Mouse (Mus musculus): ENCODE data around the gene Ifnar1. TPM values are rescaled to one million over a fixed set of nuclear protein-coding genes. Genes with fewer than 3 reads are reported as not detected.
A peak's percentile ranks its signal among the peaks of the same experiment; 100 is the strongest.

The Ifnar1 gene
- total RNA-seq, 2 experiments from 2014 or later = 54.3 to 54.5 TPM

GRCm38 (mm10) chr16:91533097-91534001 is 48.3 kb downstream of the Ifnar1 start:
- DNase-seq (ENCODE audit: low spot score in 2 of 2) = no peak
- intact Hi-C loops (cut with DNase I) = no loop called here

DNA sequence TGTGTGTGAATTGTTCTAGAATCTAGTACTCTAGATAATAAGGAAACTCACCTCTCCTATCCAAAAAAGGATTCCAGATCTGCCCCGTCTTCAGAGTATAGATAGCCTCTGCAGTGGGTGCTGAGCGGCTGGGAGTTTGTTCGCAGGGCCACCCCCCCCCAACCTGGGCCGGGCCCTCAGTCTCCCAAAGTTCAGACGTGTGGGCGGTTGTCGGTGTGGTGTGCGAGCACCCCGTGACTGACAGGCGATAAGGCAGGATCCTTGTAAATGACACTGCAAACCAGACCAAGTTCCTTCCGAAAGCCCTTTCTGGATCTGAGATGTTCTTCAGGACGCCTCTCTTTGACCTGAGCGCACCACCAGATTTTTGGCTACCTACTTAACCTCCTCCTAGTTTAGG is 49.4 kb downstream of the Ifnar1 start:
- no peak for DNase-seq (ENCODE audit: low spot score in 2 of 2)
- intact Hi-C loops (cut with DNase I) = no loop called here

GRCm38 (mm10) chr16:91534888-91535287 is 49.9 kb downstream of the Ifnar1 start:
- no peak for DNase-seq (ENCODE audit: low spot score in 2 of 2)
- intact Hi-C loops (cut with DNase I) = no loop called here

GRCm38 (mm10) chr16:91536372-91536771 is 51.3 kb downstream of the Ifnar1 start:
- no peak for DNase-seq (ENCODE audit: low spot score in 2 of 2)
- intact Hi-C loops (cut with DNase I) = no loop called here

DNA sequence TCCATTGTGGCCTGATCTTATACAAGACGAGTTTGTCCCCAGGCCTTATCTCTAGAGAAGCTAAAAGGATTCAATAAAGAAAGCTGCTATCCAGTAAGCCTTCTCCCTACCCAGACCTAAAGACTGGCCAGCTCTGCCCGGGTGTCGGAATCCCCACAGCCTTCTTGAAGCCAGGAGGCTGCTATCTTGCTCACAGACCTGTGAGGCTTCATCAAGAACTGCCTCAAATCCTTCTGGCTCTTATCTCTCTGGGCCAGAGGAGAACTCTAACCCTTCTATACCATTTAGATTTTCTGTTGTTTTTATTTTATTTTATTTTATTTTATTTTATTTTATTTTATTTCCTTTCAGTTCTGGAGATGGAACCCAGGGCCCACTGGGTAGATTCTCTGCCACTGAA is 52.0 kb downstream of the Ifnar1 start:
- DNase-seq (ENCODE audit: low spot score in 2 of 2) = no peak
- intact Hi-C loops (cut with DNase I) = no loop called here

DNA sequence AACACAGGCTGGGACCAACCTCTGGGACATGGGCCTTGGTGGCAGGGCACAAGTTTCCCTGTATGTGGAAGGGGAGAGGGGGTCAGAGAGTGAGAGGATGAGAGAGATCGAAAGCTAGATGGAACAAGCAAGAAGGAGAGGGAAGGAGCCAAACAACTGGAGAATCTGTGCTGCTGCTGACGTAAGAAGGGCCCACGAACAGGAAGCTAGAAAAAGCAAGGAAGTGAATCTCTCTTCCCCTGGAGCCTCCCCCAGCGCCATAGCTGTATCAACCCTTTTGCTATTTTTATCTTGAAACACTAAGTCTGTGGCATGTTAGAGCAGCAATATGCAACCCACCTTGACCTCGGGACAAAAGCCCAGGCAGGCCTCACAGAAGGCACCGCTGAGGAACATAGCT is 53.0 kb downstream of the Ifnar1 start:
- intact Hi-C loops (cut with DNase I) = no loop called here
- DNase-seq (ENCODE audit: low spot score in 2 of 2) = no peak

DNA sequence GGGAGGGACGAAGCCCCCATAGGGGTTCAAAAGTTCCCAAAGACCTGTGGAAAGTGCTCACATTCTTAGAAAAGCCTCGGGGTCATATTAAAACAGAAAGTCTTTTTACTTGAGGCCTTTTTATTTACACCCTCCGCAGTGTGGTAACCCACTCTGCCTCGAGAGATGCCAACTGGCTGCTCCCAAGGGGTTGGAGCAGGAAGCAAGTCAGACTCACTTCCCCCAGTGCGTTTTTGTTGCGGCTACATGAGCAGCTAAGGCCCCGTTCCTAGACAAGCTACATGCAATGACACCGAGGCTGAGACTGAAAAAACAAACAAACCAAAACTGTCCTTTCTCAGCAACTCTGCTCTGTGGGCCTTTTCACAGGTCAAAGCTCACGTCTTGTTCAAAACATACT is 53.5 kb downstream of the Ifnar1 start:
- intact Hi-C loops (cut with DNase I) = no loop called here
- no peak for DNase-seq (ENCODE audit: low spot score in 2 of 2)

- intact Hi-C loops (cut with DNase I) = no loop called here
Observed at GRCm38 (mm10) chr16:91541573-91542081, 56.6 kb downstream of the Ifnar1 start.

DNA sequence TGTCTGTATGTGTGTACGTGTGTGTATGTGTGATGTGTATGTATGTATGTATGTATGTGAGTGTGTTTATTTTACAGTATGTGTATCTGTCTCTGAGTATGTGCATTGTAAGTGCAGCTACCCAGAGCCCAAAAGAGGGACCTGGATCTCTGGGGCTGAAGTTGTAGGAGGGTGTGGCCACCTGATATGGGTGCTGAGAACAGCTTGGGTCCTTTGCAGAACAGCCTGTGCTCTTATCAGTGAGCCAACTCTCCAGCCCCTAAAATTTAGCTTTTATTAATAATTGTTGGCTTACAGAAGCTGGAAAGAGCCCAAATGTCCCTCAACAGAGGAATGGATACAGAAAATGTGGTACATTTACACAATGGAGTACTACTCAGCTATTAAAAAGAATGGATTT is 58.6 kb downstream of the Ifnar1 start:
- intact Hi-C loops (cut with DNase I) = no loop called here
- DNase-seq (ENCODE audit: low spot score in 2 of 2) = no peak

More at GRCm38 (mm10) chr16:91541573-91542081, 56.6 kb downstream of the Ifnar1 start:
- DNase-seq (ENCODE audit: low spot score in 2 of 2) = peak in 1 of 2 experiments; percentile 39

GRCm38 (mm10) chr16:91545597-91546281 is 60.7 kb downstream of the Ifnar1 start:
- no peak for DNase-seq (ENCODE audit: low spot score in 2 of 2)
- intact Hi-C loops (cut with DNase I) = no loop called here

DNA sequence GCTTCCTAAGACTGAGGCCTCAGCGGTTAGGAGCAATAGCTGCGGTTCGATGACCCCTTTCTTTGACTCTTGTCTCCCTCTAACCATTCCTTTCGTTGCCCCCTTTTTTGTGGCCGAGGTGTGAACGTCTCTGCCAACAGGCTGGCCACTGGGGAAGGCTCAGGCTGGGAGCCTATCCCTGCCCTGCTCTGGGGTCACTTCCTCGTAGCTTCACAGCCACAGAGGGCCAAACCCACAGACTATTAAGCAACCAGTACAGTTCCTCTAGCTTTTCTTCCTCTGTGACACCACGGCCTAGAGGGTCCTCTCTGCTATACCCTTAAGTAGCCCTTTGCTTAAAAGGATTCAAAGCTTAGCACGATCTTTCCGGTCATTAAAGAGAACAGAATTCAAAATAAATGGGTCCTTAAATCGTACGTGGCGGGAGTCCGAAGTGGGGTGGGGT is 61.4 kb downstream of the Ifnar1 start:
- no peak for DNase-seq (ENCODE audit: low spot score in 2 of 2)
- intact Hi-C loops (cut with DNase I) = no loop called here

- intact Hi-C loops (cut with DNase I) = no loop called here
- DNase-seq (ENCODE audit: low spot score in 2 of 2) = peak; percentile 65 to 68
Observed at GRCm38 (mm10) chr16:91546836-91547741, 62.1 kb downstream of the Ifnar1 start, which contains the start of gene Ifngr2. Ifngr2 (plus strand) TSS chr16:91547072.

DNA sequence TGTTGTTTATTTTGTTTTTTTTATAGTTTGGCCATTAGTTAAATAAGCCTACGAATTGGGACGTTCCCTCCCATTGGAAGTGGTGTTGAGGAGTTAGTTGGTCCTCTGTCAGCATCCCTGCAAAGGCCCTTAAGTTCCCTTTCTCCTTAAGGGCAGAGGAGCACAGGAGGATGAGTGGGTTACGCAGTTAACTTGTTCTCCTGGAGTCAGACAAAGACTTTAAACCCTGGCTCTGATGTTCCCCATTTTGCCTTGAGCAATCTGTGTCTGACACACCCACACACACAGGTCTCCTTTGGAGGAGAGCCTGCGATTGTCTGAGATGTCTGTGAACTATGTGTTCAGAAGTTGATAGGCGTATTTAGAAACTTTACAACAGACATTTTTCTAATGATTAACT is 62.9 kb downstream of the Ifnar1 start:
- intact Hi-C loops (cut with DNase I) = no loop called here
- DNase-seq (ENCODE audit: low spot score in 2 of 2) = no peak

DNA sequence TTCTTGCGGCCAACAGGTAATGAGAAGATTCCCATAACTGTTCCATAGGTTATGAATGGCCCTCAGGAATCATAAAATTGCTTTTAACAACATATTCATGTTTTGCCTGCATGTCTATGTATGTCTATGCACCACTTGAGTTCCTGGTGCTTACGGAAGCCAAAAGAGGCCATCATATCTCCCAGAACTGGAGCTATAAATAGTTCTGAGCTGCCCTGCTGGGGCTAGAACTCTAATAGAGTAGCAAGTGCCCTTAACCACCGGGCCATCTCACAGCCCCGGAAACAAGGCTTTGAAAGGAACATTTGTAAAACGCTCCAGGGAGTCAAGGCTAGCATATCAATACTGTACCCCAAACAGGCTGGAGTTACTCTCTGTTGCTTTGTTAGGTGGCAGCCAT is 63.5 kb downstream of the Ifnar1 start:
- intact Hi-C loops (cut with DNase I) = no loop called here
- no peak for DNase-seq (ENCODE audit: low spot score in 2 of 2)

DNA sequence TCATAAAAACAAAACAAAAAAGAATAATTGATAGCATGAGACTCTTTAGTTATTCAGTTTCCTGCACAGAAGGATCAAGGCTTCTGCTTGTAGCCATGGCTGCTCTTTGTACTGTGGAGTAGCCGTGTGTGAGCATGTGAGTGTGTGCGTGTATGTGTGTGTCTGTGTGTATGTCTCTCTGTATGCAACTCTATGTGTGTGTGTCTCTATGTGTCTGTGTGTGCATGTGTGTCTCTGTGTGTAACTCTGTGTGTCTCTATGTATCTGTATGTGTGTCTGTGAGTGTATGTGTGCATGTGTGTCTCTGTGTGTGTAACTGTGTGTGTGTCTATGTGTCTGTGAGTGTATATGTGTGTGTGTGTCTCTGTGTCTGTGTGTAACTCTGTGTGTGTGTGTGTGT is 64.0 kb downstream of the Ifnar1 start:
- intact Hi-C loops (cut with DNase I) = no loop called here
- no peak for DNase-seq (ENCODE audit: low spot score in 2 of 2)

DNA sequence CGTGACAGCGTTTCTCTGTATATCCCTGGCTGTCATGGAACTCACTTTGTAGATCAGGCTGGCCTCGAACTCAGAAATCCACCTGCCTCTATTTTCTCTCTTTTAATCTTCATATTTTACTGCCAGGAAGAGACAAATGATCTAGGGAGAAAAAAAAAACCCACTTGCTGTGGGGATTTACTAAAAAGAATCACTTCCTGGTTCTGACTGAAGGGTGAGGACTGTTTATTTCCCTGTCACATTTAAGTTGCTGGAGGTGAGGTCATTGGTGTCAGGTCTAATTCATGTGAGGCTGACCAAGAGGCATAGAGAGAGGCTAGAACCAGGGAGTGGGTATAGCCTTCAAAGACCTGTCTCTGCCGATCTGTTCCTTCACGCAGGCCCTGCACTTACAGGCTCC is 64.6 kb downstream of the Ifnar1 start:
- intact Hi-C loops (cut with DNase I) = no loop called here
- DNase-seq (ENCODE audit: low spot score in 2 of 2) = no peak

DNA sequence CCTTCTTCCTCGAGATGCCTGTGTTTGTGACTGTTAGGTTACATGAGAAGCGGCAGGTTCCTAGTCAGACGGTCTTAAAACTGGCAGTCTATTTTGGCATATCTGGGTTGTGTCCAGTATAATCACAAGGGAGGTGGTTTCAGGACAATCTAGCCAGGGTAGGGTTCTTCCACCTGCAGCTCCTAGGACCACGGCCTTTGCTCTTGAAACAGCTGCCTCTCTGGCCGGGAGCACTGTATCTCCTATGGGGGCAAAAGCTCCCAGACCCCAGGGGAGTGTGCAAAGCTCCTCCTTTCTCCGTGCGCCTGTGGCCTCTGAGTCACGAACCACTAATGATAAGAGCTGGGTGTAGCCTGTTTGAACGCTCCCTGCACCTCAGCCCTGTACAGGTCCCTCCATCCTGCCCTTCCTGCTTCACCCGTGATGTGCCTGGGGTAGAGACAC is 66.1 kb downstream of the Ifnar1 start:
- intact Hi-C loops (cut with DNase I) = no loop called here
- no peak for DNase-seq (ENCODE audit: low spot score in 2 of 2)

DNA sequence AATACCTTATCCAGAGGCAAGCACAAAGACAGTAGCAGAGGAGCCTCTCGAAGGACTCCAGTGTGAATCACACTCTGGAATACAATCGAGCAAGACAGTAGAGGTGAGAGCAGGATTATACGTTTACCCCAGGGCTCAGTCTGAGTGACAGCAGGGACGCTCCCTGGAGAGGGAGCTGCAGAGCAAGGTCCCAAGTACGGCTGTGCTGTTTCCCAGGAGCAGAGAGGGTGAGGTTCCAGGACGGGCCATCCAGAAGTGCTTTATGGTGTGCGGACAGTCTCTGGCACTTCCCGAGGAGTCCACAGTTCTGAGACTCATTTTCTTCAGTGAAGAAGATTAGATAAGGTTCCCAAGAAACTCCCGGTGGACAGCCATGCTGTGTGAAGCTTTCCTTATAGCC is 67.0 kb downstream of the Ifnar1 start:
- intact Hi-C loops (cut with DNase I) = no loop called here
- DNase-seq (ENCODE audit: low spot score in 2 of 2) = no peak

- intact Hi-C loops (cut with DNase I) = no loop called here
Observed at GRCm38 (mm10) chr16:91553625-91554024, 68.6 kb downstream of the Ifnar1 start.

More at GRCm38 (mm10) chr16:91553625-91554024, 68.6 kb downstream of the Ifnar1 start:
- no peak for DNase-seq (ENCODE audit: low spot score in 2 of 2)
